Mouse (Mus musculus): ENCODE data around the gene Ankrd33b. TPM values are rescaled to one million over a fixed set of nuclear protein-coding genes. Genes with fewer than 3 reads are reported as not detected.

The Ankrd33b gene
- polyA plus RNA-seq, 1 experiment from 2014 or later: 0.64 TPM

DNA sequence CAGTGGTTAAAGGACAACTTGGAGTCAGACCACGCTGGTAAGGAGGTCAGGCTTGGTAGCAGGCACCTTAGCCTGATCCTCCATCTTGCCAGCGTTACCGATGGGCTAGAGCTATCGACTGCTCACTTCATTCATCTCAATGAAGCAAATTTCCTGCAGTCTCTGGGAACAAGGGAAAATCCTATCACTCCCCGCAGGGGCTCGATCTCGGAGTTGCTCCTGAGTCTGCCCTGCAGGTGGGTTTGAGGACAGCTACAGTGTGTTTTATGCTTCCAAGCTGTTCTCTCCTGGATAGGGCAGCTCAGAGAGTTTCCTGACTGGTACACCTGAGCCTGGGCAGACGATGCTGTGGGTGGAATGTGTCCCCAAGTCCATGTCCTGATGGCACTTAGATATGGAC, 36.8 kb upstream of the Ankrd33b start:
- ATAC-seq (replicated peaks; ENCODE audit: low FRiP score): no peak
- H3K27ac ChIP-seq (ENCODE audit: low read depth, low read length): no peak overlapping the region
- no peak overlapping the region for H3K9ac ChIP-seq (ENCODE audit: low read depth, low read length)
- H3K4me3 ChIP-seq (ENCODE audit: low read depth, low read length): no peak overlapping the region
- no peaks in the 10 kb centered on the region for H3K4me1 ChIP-seq (replicated peaks; ENCODE audit: control insufficient read depth, insufficient read depth, low read length)
- WGBS: 79% methylated on average over 8 of the region's 8 CpGs
- no peaks in the 10 kb centered on the region for H3K27me3 ChIP-seq (replicated peaks; ENCODE audit: control insufficient read depth, insufficient read depth, low read length)
- DNase-seq (ENCODE audit: low spot score): no peak
- H3K4me2 ChIP-seq: no peak overlapping the region
- H3K9me3 ChIP-seq (ENCODE audit: control insufficient read depth, low read length): no peaks in the 10 kb centered on the region
- H3K36me3 ChIP-seq (ENCODE audit: control insufficient read depth, insufficient read depth, low read length): no peaks in the 10 kb centered on the region

DNA sequence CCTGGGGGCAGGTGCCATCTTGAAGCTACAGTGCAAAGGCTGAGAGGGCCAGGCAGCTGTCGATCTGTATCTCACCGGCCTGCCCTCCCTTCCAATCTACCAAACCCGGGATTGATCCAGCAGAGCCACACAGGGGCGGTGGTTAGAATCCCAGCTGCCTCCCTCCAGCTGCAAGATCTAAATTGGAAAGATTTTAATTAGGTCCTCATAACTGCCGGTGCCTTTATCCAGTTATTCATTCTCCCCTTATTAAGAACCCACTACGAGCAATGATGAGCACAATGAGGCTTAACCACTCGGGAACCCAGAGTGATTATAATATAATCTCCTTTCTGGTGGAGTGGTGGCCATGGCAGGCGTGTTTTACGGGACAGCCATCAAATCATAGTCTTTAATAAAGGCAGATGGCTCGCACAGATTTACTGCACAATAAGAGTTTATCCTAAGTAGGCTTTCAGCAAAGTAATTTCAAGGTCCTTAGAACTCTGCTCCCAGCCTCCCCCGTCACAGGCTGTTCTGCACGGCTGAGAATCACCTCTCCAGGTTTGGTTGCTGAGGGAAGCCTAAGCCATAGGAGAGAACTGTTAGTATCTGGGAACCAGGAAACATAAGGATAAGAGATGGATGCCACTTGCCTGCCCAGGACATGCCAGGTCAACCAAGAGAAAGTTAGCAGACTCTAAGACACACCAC, 34.8 kb upstream of the Ankrd33b start:
- Histone ChIP-seq H3K4me2 (no peak overlapping the region), H3K27me3 (replicated peaks; ENCODE audit: control insufficient read depth, insufficient read depth, low read length) (no peaks in the 10 kb centered on the region), H3K36me3 (ENCODE audit: control insufficient read depth, insufficient read depth, low read length) (no peaks in the 10 kb centered on the region), H3K4me1 (replicated peaks; ENCODE audit: control insufficient read depth, insufficient read depth, low read length) (no peaks in the 10 kb centered on the region), H3K9ac (ENCODE audit: low read depth, low read length) (no peak overlapping the region), H3K4me3 (ENCODE audit: low read depth, low read length) (no peak overlapping the region), H3K27ac (ENCODE audit: low read depth, low read length) (no peak overlapping the region), H3K9me3 (ENCODE audit: control insufficient read depth, low read length) (no peaks in the 10 kb centered on the region)
- ATAC-seq (replicated peaks; ENCODE audit: low FRiP score): no peak
- no peak for DNase-seq (ENCODE audit: low spot score)
- WGBS: 78% methylated on average over 12 of the region's 12 CpGs

DNA sequence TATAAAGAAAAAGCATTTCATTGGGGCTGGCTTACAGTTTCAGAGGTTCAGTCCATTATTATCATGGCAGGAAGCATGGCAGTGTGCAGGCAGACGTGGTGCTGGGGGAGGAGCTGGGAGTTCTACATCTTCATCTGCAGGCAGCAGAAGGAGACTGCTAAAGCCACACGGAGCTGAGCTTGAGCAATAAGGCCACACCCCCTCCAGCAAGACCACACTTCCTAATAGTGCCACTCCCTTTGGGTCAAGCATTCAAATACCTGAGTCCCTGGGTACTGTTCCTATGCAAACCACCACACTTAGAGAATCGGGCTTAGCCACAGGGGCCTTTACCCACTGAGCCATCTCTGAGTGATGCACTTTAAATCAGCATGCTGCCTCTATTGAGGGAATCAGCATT, 33.4 kb upstream of the Ankrd33b start:
- H3K4me1 ChIP-seq (replicated peaks; ENCODE audit: control insufficient read depth, insufficient read depth, low read length): no peaks in the 10 kb centered on the region
- no peak overlapping the region for H3K9ac ChIP-seq (ENCODE audit: low read depth, low read length)
- H3K4me2 ChIP-seq: no peak overlapping the region
- no peaks in the 10 kb centered on the region for H3K9me3 ChIP-seq (ENCODE audit: control insufficient read depth, low read length)
- no peaks in the 10 kb centered on the region for H3K36me3 ChIP-seq (ENCODE audit: control insufficient read depth, insufficient read depth, low read length)
- DNase-seq (ENCODE audit: low spot score) (no peak), ATAC-seq (replicated peaks; ENCODE audit: low FRiP score) (no peak)
- 26% methylated on average over 3 of the region's 3 CpGs for WGBS
- H3K27ac ChIP-seq (ENCODE audit: low read depth, low read length): no peak overlapping the region
- H3K4me3 ChIP-seq (ENCODE audit: low read depth, low read length): no peak overlapping the region
- H3K27me3 ChIP-seq (replicated peaks; ENCODE audit: control insufficient read depth, insufficient read depth, low read length): no peaks in the 10 kb centered on the region

- no peak for DNase-seq (ENCODE audit: low spot score)
- no peak for ATAC-seq (replicated peaks; ENCODE audit: low FRiP score)
- 90% methylated on average over 13 of the region's 13 CpGs for WGBS
- H3K4me3 ChIP-seq (ENCODE audit: low read depth, low read length): no peak overlapping the region
- H3K9me3 ChIP-seq (ENCODE audit: control insufficient read depth, low read length): no peaks in the 10 kb centered on the region
- no peak overlapping the region for H3K27ac ChIP-seq (ENCODE audit: low read depth, low read length)
- H3K4me2 ChIP-seq: no peak overlapping the region
- no peaks in the 10 kb centered on the region for H3K27me3 ChIP-seq (replicated peaks; ENCODE audit: control insufficient read depth, insufficient read depth, low read length)
- no peaks in the 10 kb centered on the region for H3K4me1 ChIP-seq (replicated peaks; ENCODE audit: control insufficient read depth, insufficient read depth, low read length)
- H3K36me3 ChIP-seq (ENCODE audit: control insufficient read depth, insufficient read depth, low read length): no peaks in the 10 kb centered on the region
- no peak overlapping the region for H3K9ac ChIP-seq (ENCODE audit: low read depth, low read length)
These were observed 31.2 kb upstream of the Ankrd33b start for GRCm38 (mm10) chr15:31398769-31399168.

DNA sequence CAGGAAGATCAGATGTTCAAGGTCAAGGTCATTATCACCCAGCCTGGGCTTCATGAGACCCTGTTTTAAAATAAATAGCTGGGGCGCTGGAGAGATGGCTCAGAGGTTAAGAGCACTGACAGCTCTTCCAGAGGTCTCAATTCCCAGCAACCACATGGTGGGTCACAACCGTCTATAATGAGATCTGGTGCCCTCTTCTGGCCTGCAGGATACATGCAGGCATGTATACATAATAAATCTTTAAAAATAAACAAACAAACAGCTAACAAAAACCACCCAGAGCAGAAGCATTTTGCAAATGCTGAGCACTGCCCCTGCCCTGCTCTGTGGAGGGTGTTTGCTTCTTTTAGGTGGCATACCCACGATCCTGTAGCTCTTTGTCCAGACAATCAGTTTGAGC, 29.9 kb upstream of the Ankrd33b start:
- no peaks in the 10 kb centered on the region for H3K9me3 ChIP-seq (ENCODE audit: control insufficient read depth, low read length)
- no peak overlapping the region for H3K27ac ChIP-seq (ENCODE audit: low read depth, low read length)
- 71% methylated on average over 3 of the region's 3 CpGs for WGBS

GRCm38 (mm10) chr15:31396755-31397154, 29.2 kb upstream of the Ankrd33b start:
- Histone ChIP-seq H3K27ac (ENCODE audit: low read depth, low read length) (no peak overlapping the region), H3K9me3 (ENCODE audit: control insufficient read depth, low read length) (no peaks in the 10 kb centered on the region), H3K4me2 (no peak overlapping the region), H3K4me3 (ENCODE audit: low read depth, low read length) (no peak overlapping the region), H3K27me3 (replicated peaks; ENCODE audit: control insufficient read depth, insufficient read depth, low read length) (no peaks in the 10 kb centered on the region), H3K9ac (ENCODE audit: low read depth, low read length) (no peak overlapping the region), H3K36me3 (ENCODE audit: control insufficient read depth, insufficient read depth, low read length) (no peaks in the 10 kb centered on the region), H3K4me1 (replicated peaks; ENCODE audit: control insufficient read depth, insufficient read depth, low read length) (no peaks in the 10 kb centered on the region)
- no peak for ATAC-seq (replicated peaks; ENCODE audit: low FRiP score)
- 72% methylated on average over 5 of the region's 5 CpGs for WGBS
- no peak for DNase-seq (ENCODE audit: low spot score)

More for the DNA sequence above, 29.9 kb upstream of the Ankrd33b start:
- H3K27me3 ChIP-seq (replicated peaks; ENCODE audit: control insufficient read depth, insufficient read depth, low read length): no peaks in the 10 kb centered on the region
- no peaks in the 10 kb centered on the region for H3K4me1 ChIP-seq (replicated peaks; ENCODE audit: control insufficient read depth, insufficient read depth, low read length)
- ATAC-seq (replicated peaks; ENCODE audit: low FRiP score) (no peak), DNase-seq (ENCODE audit: low spot score) (no peak)
- no peaks in the 10 kb centered on the region for H3K36me3 ChIP-seq (ENCODE audit: control insufficient read depth, insufficient read depth, low read length)
- H3K4me2 ChIP-seq: no peak overlapping the region
- H3K9ac ChIP-seq (ENCODE audit: low read depth, low read length): no peak overlapping the region
- H3K4me3 ChIP-seq (ENCODE audit: low read depth, low read length): no peak overlapping the region

DNA sequence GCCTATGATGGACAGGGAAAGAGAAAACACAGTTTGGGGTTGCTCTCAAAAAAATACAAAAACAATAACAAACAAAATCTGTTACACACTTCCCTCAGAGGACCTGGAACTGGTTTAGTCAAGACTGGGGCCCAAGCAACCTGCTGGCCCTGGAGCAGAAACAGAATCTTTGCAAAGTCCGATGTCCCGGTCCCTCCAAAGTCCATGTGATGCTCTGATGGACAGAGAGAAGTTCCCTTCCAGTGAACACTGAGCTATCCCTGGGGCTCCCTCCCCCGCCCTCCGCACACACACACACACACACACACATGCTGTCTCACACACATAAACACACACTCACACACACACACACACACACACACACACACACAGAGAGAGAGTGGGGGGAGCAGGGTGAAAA, 28.5 kb upstream of the Ankrd33b start:
- no peak overlapping the region for H3K9ac ChIP-seq (ENCODE audit: low read depth, low read length)
- WGBS: 90% methylated on average over 4 of the region's 4 CpGs
- H3K27me3 ChIP-seq (replicated peaks; ENCODE audit: control insufficient read depth, insufficient read depth, low read length): no peaks in the 10 kb centered on the region
- no peaks in the 10 kb centered on the region for H3K9me3 ChIP-seq (ENCODE audit: control insufficient read depth, low read length)
- H3K4me1 ChIP-seq (replicated peaks; ENCODE audit: control insufficient read depth, insufficient read depth, low read length): no peaks in the 10 kb centered on the region
- no peak overlapping the region for H3K27ac ChIP-seq (ENCODE audit: low read depth, low read length)
- DNase-seq (ENCODE audit: low spot score) (no peak), ATAC-seq (replicated peaks; ENCODE audit: low FRiP score) (no peak)
- H3K36me3 ChIP-seq (ENCODE audit: control insufficient read depth, insufficient read depth, low read length): no peaks in the 10 kb centered on the region
- H3K4me2 ChIP-seq: no peak overlapping the region
- no peak overlapping the region for H3K4me3 ChIP-seq (ENCODE audit: low read depth, low read length)

- no peak overlapping the region for H3K27ac ChIP-seq (ENCODE audit: low read depth, low read length)
- no peaks in the 10 kb centered on the region for H3K36me3 ChIP-seq (ENCODE audit: control insufficient read depth, insufficient read depth, low read length)
- ATAC-seq (replicated peaks; ENCODE audit: low FRiP score) (no peak), DNase-seq (ENCODE audit: low spot score) (no peak)
- no peaks in the 10 kb centered on the region for H3K27me3 ChIP-seq (replicated peaks; ENCODE audit: control insufficient read depth, insufficient read depth, low read length)
- H3K9ac ChIP-seq (ENCODE audit: low read depth, low read length): no peak overlapping the region
- H3K9me3 ChIP-seq (ENCODE audit: control insufficient read depth, low read length): no peaks in the 10 kb centered on the region
- no peak overlapping the region for H3K4me2 ChIP-seq
- H3K4me1 ChIP-seq (replicated peaks; ENCODE audit: control insufficient read depth, insufficient read depth, low read length): no peaks in the 10 kb centered on the region
- no peak overlapping the region for H3K4me3 ChIP-seq (ENCODE audit: low read depth, low read length)
- 76% methylated on average over 6 of the region's 6 CpGs for WGBS
These were observed 25.9 kb upstream of the Ankrd33b start for GRCm38 (mm10) chr15:31393402-31393801.

DNA sequence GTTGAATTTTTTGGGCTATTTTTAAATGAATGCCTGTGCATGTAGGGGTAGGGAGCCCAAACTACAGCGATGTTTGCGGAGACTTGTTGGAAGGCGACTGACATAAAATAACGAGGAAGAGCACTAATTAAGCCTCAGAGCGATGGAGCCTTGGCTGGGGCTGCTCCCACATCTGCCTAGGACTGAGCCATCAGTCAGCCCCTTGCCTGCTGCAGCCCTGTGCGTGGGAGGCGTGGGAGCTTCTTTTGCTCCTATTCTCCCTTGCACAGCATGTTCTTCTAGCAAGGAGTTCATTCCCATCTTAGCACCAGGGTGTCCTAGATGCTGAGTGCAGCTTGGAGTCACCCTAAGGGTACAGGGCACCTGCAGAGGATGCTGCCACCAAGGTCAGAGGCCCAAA, 25.2 kb upstream of the Ankrd33b start:
- DNase-seq (ENCODE audit: low spot score): no peak
- no peak overlapping the region for H3K4me3 ChIP-seq (ENCODE audit: low read depth, low read length)
- no peaks in the 10 kb centered on the region for H3K9me3 ChIP-seq (ENCODE audit: control insufficient read depth, low read length)
- WGBS: 80% methylated on average over 7 of the region's 7 CpGs
- no peak overlapping the region for H3K9ac ChIP-seq (ENCODE audit: low read depth, low read length)
- ATAC-seq (replicated peaks; ENCODE audit: low FRiP score): no peak
- H3K4me2 ChIP-seq: no peak overlapping the region
- no peaks in the 10 kb centered on the region for H3K4me1 ChIP-seq (replicated peaks; ENCODE audit: control insufficient read depth, insufficient read depth, low read length)
- no peak overlapping the region for H3K27ac ChIP-seq (ENCODE audit: low read depth, low read length)
- no peaks in the 10 kb centered on the region for H3K36me3 ChIP-seq (ENCODE audit: control insufficient read depth, insufficient read depth, low read length)
- no peaks in the 10 kb centered on the region for H3K27me3 ChIP-seq (replicated peaks; ENCODE audit: control insufficient read depth, insufficient read depth, low read length)
